Comparison of ENCODE assay signal across 8 mouse cellular contexts in genomic region chr11:54954716-54955115, GRCm38 (mm10). TPM values are rescaled to one million over a fixed set of nuclear protein-coding genes. Genes with fewer than 3 reads are reported as not detected.
DNase-seq lines count a peak whose midpoint lies in the region; ATAC-seq and TF ChIP-seq lines count a peak whose summit lies in the region.

No protein-coding gene starts in this region.

- peak overlapping the region; percentile 75; the same call in 1 of the 2 replicates for H3K4me2 ChIP-seq in heart, embryonic 15.5 days
- H3K4me2 ChIP-seq in embryonic facial prominence, embryonic 14.5 days (ENCODE audit: low read depth, low read length) = peak overlapping the region; percentile 54
- H3K4me2 ChIP-seq in limb, embryonic 15.5 days = peak overlapping the region; percentile 68; the same call in 1 of the 2 replicates

- WGBS in heart, embryonic 15.5 days = 78% methylated on average over 8 of the region's 8 CpGs
- WGBS in heart, adult 2 months = 79% methylated on average over 8 of the region's 8 CpGs
- WGBS in embryonic facial prominence, embryonic 14.5 days = 76% methylated on average over 8 of the region's 8 CpGs
- WGBS in limb, embryonic 15.5 days = 85% methylated on average over 8 of the region's 8 CpGs

- no peak for TF ChIP-seq POLR2A in heart, adult 2 months (IDR thresholded peaks at IDR 0.05; ENCODE audit: insufficient read depth, low read depth, low read length)

- no peak for DNase-seq in heart, adult 2 months
- peak; percentile 36 for DNase-seq in 416B (ENCODE audit: low read depth)
- no peak for DNase-seq in embryonic facial prominence, embryonic 14.5 days (ENCODE audit: low spot score)
- no peak for DNase-seq in cerebellum, postnatal 10 days
- DNase-seq in cerebellum, adult 9-10 months = no peak
- no peak for DNase-seq in right cerebral cortex, postnatal 14 days

- no peak for ATAC-seq in heart, embryonic 15.5 days (replicated peaks; ENCODE audit: insufficient number of reproducible peaks, insufficient read depth, low FRiP score, low read depth)
- ATAC-seq in embryonic facial prominence, embryonic 14.5 days (ENCODE audit: low read depth) = no peak
- no peak for ATAC-seq in limb, embryonic 15.5 days (ENCODE audit: insufficient number of reproducible peaks, low FRiP score, low TSS enrichment, low read depth)

- no peaks in the 10 kb centered on the region for H3K27me3 ChIP-seq in heart, embryonic 15.5 days
- no peaks in the 10 kb centered on the region for H3K27me3 ChIP-seq in heart, adult 2 months (ENCODE audit: control insufficient read depth, insufficient read depth, low read length)
- no peaks in the 10 kb centered on the region for H3K27me3 ChIP-seq in embryonic facial prominence, embryonic 14.5 days (replicated peaks; ENCODE audit: control insufficient read depth, insufficient read depth, low read length)
- no peaks in the 10 kb centered on the region for H3K27me3 ChIP-seq in limb, embryonic 15.5 days

- no peak overlapping the region for H3K27ac ChIP-seq in heart, embryonic 15.5 days
- no peak overlapping the region; the same call in 1 of the 2 replicates for H3K27ac ChIP-seq in heart, adult 2 months
- H3K27ac ChIP-seq in embryonic facial prominence, embryonic 14.5 days (replicated peaks; ENCODE audit: low read depth, low read length) = no peak overlapping the region
- no peak overlapping the region for H3K27ac ChIP-seq in limb, embryonic 15.5 days

- no peak for TF ChIP-seq CTCF in heart, adult 2 months (IDR thresholded peaks at IDR 0.05)

- intact Hi-C loops in heart, adult 2 months (cut with DNase I) = no loop called here

- H3K36me3 ChIP-seq in heart, embryonic 15.5 days = no peaks in the 10 kb centered on the region
- H3K36me3 ChIP-seq in heart, adult 2 months (ENCODE audit: control insufficient read depth, insufficient read depth, low read length) = no peaks in the 10 kb centered on the region
- H3K36me3 ChIP-seq in embryonic facial prominence, embryonic 14.5 days (ENCODE audit: control insufficient read depth, insufficient read depth, low read length) = no peaks in the 10 kb centered on the region
- 0 out of 2 replicates have a peak, but pooled peaks cover 5% of the 10 kb centered on the region for H3K36me3 ChIP-seq in limb, embryonic 15.5 days

- no peak for TF ChIP-seq EP300 in heart, adult 2 months (IDR thresholded peaks at IDR 0.05; ENCODE audit: insufficient read depth, low read depth, low read length)

- H3K79me2 ChIP-seq in heart, adult 2 months (replicated peaks; ENCODE audit: control insufficient read depth, insufficient read depth, low read length) = peaks cover 1% of the 10 kb centered on the region

- no peaks in the 10 kb centered on the region for H3K9me3 ChIP-seq in heart, embryonic 15.5 days (replicated peaks)
- no peaks in the 10 kb centered on the region for H3K9me3 ChIP-seq in embryonic facial prominence, embryonic 14.5 days (ENCODE audit: control insufficient read depth, low read length)
- no peaks in the 10 kb centered on the region for H3K9me3 ChIP-seq in limb, embryonic 15.5 days

- H3K9ac ChIP-seq in heart, embryonic 15.5 days = 0 out of 2 replicates have a peak overlapping the region, but pooled peaks have one; percentile 76
- H3K9ac ChIP-seq in heart, adult 2 months (ENCODE audit: low read depth, low read length) = no peak overlapping the region
- H3K9ac ChIP-seq in embryonic facial prominence, embryonic 14.5 days (ENCODE audit: low read depth, low read length) = no peak overlapping the region
- H3K9ac ChIP-seq in limb, embryonic 15.5 days = no peak overlapping the region

- H3K4me3 ChIP-seq in heart, embryonic 15.5 days = no peak overlapping the region
- H3K4me3 ChIP-seq in heart, adult 2 months = no peak overlapping the region
- no peak overlapping the region for H3K4me3 ChIP-seq in embryonic facial prominence, embryonic 14.5 days (ENCODE audit: low read depth, low read length)
- H3K4me3 ChIP-seq in limb, embryonic 15.5 days = no peak overlapping the region

- peaks cover 55% of the 10 kb centered on the region for H3K4me1 ChIP-seq in heart, embryonic 15.5 days (replicated peaks)
- H3K4me1 ChIP-seq in heart, adult 2 months (ENCODE audit: control insufficient read depth, insufficient read depth, low read length) = peaks cover 7% of the 10 kb centered on the region
- 0 out of 2 replicates have a peak, but pooled peaks cover 5% of the 10 kb centered on the region for H3K4me1 ChIP-seq in embryonic facial prominence, embryonic 14.5 days (ENCODE audit: control insufficient read depth, insufficient read depth, low read length)
- peaks cover 11% of the 10 kb centered on the region for H3K4me1 ChIP-seq in limb, embryonic 15.5 days

RNA-seq across cellular contexts. Expression of gene Tnip1, which starts 8.0 kb away (rescaled TPM):
- 20.3 and 24.3 TPM in 2 replicates for polyA plus RNA-seq in heart, embryonic 15.5 days (2015; fragmentation: Nextera tagmentation; extraction: Ambion mirVana)
- total RNA-seq in heart, adult 2 months (2021) = 10 to 100 TPM; 25.9 to 34.4 TPM
- polyA plus RNA-seq in heart, adult 2 months (2012; rRNA removed) = 26.6 and 31.9 TPM in 2 replicates
- polyA plus RNA-seq in embryonic facial prominence, embryonic 14.5 days (2014; fragmentation: Nextera tagmentation; extraction: Ambion mirVana) = 20.4 and 21.0 TPM in 2 replicates
- 24.2 and 25.0 TPM in 2 replicates for polyA plus RNA-seq in limb, embryonic 15.5 days (2015; fragmentation: Nextera tagmentation; extraction: Ambion mirVana)

RNA-seq across cellular contexts. Expression of gene Gpx3, which starts 52.5 kb away (rescaled TPM):
- polyA plus RNA-seq in heart, embryonic 15.5 days (2015; fragmentation: Nextera tagmentation; extraction: Ambion mirVana) = 751 and 850 TPM in 2 replicates
- 100 to 1,000 TPM; 219 to 246 TPM for total RNA-seq in heart, adult 2 months (2021)
- 362 and 401 TPM in 2 replicates for polyA plus RNA-seq in heart, adult 2 months (2012; rRNA removed)
- polyA plus RNA-seq in embryonic facial prominence, embryonic 14.5 days (2014; fragmentation: Nextera tagmentation; extraction: Ambion mirVana) = 67.7 and 89.8 TPM in 2 replicates
- 379 and 418 TPM in 2 replicates for polyA plus RNA-seq in limb, embryonic 15.5 days (2015; fragmentation: Nextera tagmentation; extraction: Ambion mirVana)
